Mouse (Mus musculus) embryonic facial prominence, embryonic 11.5 days (tissue): Measurements from ENCODE around the gene Ddb1. TPM values are rescaled to one million over a fixed set of nuclear protein-coding genes. Genes with fewer than 3 reads are reported as not detected.

Source experiments
- ATAC-seq: fragments of 200-750 bp; cut with Nextera tagmentation; replicated peaks from 2 replicates; pipeline ENCODE4 v1.8.0; 2017; ENCODE audit warnings: low read depth; ENCODE audit not compliant: insufficient number of reproducible peaks, low FRiP score, low TSS enrichment
- DNase-seq: peaks from one replicate; pipeline ENCODE4 v3.0.0-alpha.2; 2015; ENCODE audit warnings: low spot score
- H3K27ac ChIP-seq: fragments of 300-500 bp; sonication (generic); replicated peaks from 2 replicates; pipeline ENCODE4 v1.5.1; 2014; ENCODE audit warnings: mild to moderate bottlenecking, low read depth, low read length, control low read depth
- H3K27me3 ChIP-seq: fragments of 300-500 bp; sonication (generic); 2 replicates; pipeline ENCODE4 v1.6.1; 2014; ENCODE audit warnings: mild to moderate bottlenecking, low read length, moderate library complexity, mixed read lengths; ENCODE audit not compliant: control insufficient read depth, insufficient read depth
- H3K36me3 ChIP-seq: fragments of 300-500 bp; sonication (generic); replicated peaks from 2 replicates; pipeline ENCODE4 v1.6.1; 2014; ENCODE audit warnings: low read depth, mild to moderate bottlenecking, low read length, moderate library complexity, mixed read lengths; ENCODE audit not compliant: control insufficient read depth, insufficient read depth
- H3K4me1 ChIP-seq: fragments of 300-500 bp; sonication (generic); 2 replicates; pipeline ENCODE4 v1.6.1; 2014; ENCODE audit warnings: low read length, mixed read lengths; ENCODE audit not compliant: control insufficient read depth, insufficient read depth
- H3K4me2 ChIP-seq: fragments of 300-500 bp; sonication (generic); 2 replicates; pipeline ENCODE4 v1.6.1; 2014; ENCODE audit warnings: low read depth, mild to moderate bottlenecking, control low read depth, low read length, moderate library complexity
- H3K4me3 ChIP-seq: fragments of 300-500 bp; sonication (generic); 2 replicates; pipeline ENCODE4 v1.5.1; 2014; ENCODE audit warnings: low read depth, low read length, control low read depth
- H3K9ac ChIP-seq: fragments of 300-500 bp; sonication (generic); replicated peaks from 2 replicates; pipeline ENCODE4 v1.6.1; 2014; ENCODE audit warnings: mild to moderate bottlenecking, control low read depth, low read length
- H3K9me3 ChIP-seq: fragments of 300-500 bp; sonication (generic); replicated peaks from 2 replicates; pipeline ENCODE4 v1.6.1; 2016; ENCODE audit warnings: mild to moderate bottlenecking, low read length, inconsistent platforms, mixed read lengths; ENCODE audit not compliant: control insufficient read depth
- WGBS: fragments of 180-500 bp; shearing (Covaris S2); extraction: QIAGEN DNeasy Blood & Tissue Kit; methylation state at CpG from one replicate; pipeline ENCODE4 v1.1.7; 2014; 5-methylcytosine and 5-hydroxymethylcytosine counted together
- polyA plus RNA-seq: library from polyadenylated mRNA; unstranded; fragments of >200 nt; fragmentation: Nextera tagmentation; extraction: Ambion mirVana; gene quantifications from 2 replicates; pipeline ENCODE4 v1.2.1, GENCODE M21; 2014

The Ddb1 gene
- polyA plus RNA-seq, 1 experiment from 2014 or later = 408 TPM

DNA sequence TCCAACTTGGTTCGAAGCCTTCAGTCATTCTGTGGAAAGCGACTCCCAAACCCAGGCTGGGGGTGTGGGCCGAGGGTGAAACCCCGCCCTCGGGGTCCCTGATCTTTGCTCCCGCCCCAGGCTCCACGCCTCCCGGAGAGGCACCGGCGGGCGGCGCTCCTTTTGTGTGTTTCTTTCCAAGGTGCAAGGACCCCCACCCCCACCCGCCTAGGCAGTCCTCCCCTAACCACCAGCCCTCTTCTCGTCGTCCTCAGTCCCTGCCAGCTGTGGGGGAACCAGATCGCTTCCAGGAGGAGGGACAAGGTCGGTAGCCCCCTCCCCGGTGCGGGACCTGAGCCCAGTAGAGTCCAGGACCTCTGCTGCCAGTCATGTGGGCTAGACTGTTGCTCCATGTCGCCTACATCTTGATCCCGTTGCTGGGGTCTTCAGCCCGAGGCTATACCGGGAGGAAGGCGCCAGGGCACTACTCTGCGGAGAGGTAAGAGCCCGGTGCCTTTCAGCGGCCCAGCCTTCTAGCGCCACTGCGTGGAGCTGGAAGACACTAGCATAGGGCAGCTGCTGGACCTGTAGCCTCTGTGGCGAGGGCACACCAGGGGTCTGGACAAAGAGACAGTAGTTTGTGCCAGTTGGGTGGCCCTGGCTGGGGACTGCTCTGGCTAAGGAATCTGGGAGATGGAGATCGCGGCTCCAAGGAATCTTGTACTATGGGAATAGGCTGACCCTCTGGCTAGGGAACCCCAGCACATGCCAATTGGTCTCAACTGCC is 29.2 kb downstream of the Ddb1 start, which contains the start of gene Vwce:
TSS of gene Vwce (plus strand) at position 108 of the 766 bp plus-strand sequence.
- ATAC-seq (peak; percentile 73), DNase-seq (peak; percentile 78)
- WGBS = 2% methylated on average over 32 of the region's 32 CpGs
- Histone ChIP-seq H3K4me2 (peak within 1 kb of the TSS; percentile 93), H3K27ac (peak within 1 kb of the TSS; percentile 13; the same call in 1 of the 2 replicates), H3K4me1 (0 out of 2 replicates have a peak, but pooled peaks cover 2% of the 10 kb centered on the region), H3K4me3 (peak within 1 kb of the TSS; percentile 40), H3K36me3 (peaks cover 7% of the 10 kb centered on the region), H3K9ac (peak within 1 kb of the TSS; percentile 67), H3K9me3 (no peaks in the 10 kb centered on the region), H3K27me3 (no peaks in the 10 kb centered on the region)

DNA sequence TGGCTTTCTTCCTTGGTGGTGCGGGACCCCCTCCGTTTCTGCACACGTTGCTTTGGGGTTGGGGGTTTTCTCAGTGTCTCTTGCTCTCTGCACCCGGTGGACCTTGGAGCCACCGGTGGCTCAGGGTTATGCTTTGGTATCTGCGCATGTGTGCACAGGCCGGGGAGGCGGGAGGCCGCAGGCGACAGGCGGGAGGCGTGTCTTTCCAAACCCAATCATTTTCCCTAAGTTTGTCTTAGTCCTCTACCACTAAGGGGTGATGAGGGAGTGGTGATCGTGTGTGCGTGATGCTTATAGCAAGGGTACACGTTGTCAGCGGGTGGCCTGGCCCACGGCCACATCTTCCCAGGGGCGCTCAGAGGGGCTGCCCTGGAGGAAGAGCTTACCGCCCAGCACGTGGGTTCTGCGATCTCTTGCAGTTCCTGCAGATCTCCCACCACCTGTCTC is 29.8 kb downstream of the Ddb1 start:
- WGBS = 2% methylated on average over 21 of the region's 21 CpGs
- 0 out of 2 replicates have a peak, but pooled peaks cover 2% of the 10 kb centered on the region for H3K4me1 ChIP-seq
- peak overlapping the region; percentile 13; the same call in 1 of the 2 replicates for H3K27ac ChIP-seq
- H3K27me3 ChIP-seq = no peaks in the 10 kb centered on the region
- H3K36me3 ChIP-seq = peaks cover 1% of the 10 kb centered on the region; the same call in 1 of the 2 replicates
- H3K9me3 ChIP-seq = no peaks in the 10 kb centered on the region
- peak overlapping the region; percentile 67 for H3K9ac ChIP-seq
- ATAC-seq (peak; percentile 82), DNase-seq (peak; percentile 67)
- peak overlapping the region; percentile 40 for H3K4me3 ChIP-seq
- H3K4me2 ChIP-seq = peak overlapping the region; percentile 93

DNA sequence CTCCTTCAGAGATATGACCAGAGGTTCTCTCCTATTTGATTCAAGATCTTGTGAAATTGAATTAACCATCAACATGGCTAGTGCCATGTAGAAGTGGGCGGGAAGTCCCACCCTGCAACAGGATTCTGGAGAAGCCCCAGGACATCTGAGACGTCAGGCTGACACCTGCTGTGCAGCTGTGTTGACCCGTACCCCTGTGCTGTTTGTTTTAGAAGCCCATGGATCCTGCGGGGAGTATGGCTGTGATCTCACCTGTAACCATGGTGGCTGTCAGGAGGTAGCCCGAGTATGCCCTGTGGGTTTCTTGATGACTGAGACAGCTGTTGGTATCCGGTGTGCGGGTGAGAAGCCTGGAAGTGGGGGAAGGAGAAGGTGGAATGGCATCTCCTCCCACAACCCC is 32.7 kb downstream of the Ddb1 start:
- WGBS = 56% methylated on average over 7 of the region's 7 CpGs
- no peak for ATAC-seq
- no peak overlapping the region for H3K9ac ChIP-seq

DNA sequence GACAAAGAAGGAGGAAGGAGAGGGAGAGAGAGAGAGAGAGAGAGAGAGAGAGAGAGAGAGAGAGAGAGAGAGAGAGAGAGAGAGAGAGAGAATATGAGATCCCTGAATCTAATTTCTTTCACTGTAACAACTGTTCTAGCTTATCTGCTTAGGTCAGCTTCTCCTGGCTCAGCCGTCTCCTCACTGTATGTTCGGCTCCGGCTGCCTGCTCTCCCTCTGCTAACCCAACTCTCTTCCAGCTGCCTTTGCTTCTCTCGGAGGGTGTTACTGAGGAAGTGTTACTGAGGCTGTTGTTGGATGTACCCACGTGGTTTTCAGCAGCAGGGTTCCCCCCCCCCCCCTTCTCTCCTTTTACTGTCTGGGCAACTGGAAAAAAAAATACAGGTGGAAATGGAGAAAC is 35.0 kb downstream of the Ddb1 start:
- Histone ChIP-seq H3K27ac (no peak overlapping the region; the same call in 1 of the 2 replicates), H3K27me3 (no peaks in the 10 kb centered on the region), H3K36me3 (no peaks in the 10 kb centered on the region), H3K4me3 (no peak overlapping the region), H3K4me2 (no peak overlapping the region), H3K9me3 (no peaks in the 10 kb centered on the region), H3K4me1 (no peaks in the 10 kb centered on the region), H3K9ac (peak overlapping the region; percentile 6; the same call in 1 of the 2 replicates)
- 11% methylated on average over 5 of the region's 5 CpGs for WGBS
- ATAC-seq (no peak), DNase-seq (no peak)

More for the DNA sequence above, 32.7 kb downstream of the Ddb1 start:
- Histone ChIP-seq H3K4me1 (0 out of 2 replicates have a peak, but pooled peaks cover 2% of the 10 kb centered on the region), H3K27me3 (no peaks in the 10 kb centered on the region), H3K9me3 (no peaks in the 10 kb centered on the region), H3K4me2 (no peak overlapping the region), H3K27ac (no peak overlapping the region), H3K36me3 (no peaks in the 10 kb centered on the region), H3K4me3 (no peak overlapping the region)
- no peak for DNase-seq

GRCm38 (mm10) chr19:10640589-10641378 is 35.7 kb downstream of the Ddb1 start:
- Histone ChIP-seq H3K27ac (no peak overlapping the region; the same call in 1 of the 2 replicates), H3K4me2 (no peak overlapping the region), H3K36me3 (no peaks in the 10 kb centered on the region), H3K4me1 (no peaks in the 10 kb centered on the region), H3K4me3 (no peak overlapping the region), H3K9ac (peak overlapping the region; percentile 6; the same call in 1 of the 2 replicates), H3K27me3 (no peaks in the 10 kb centered on the region), H3K9me3 (no peaks in the 10 kb centered on the region)
- peak; percentile 38 for DNase-seq
- WGBS = 41% methylated on average over 13 of the region's 13 CpGs
- 0 out of 2 replicates have a peak, but pooled peaks have one; percentile 58 for ATAC-seq

- Histone ChIP-seq H3K4me1 (no peaks in the 10 kb centered on the region), H3K4me2 (no peak overlapping the region), H3K9ac (no peak overlapping the region), H3K9me3 (no peaks in the 10 kb centered on the region), H3K36me3 (no peaks in the 10 kb centered on the region), H3K4me3 (no peak overlapping the region), H3K27me3 (no peaks in the 10 kb centered on the region), H3K27ac (no peak overlapping the region)
- WGBS = 87% methylated on average over 2 of the region's 2 CpGs
- no peak for ATAC-seq
- no peak for DNase-seq
Measured at GRCm38 (mm10) chr19:10645616-10646015, 40.5 kb downstream of the Ddb1 start.

DNA sequence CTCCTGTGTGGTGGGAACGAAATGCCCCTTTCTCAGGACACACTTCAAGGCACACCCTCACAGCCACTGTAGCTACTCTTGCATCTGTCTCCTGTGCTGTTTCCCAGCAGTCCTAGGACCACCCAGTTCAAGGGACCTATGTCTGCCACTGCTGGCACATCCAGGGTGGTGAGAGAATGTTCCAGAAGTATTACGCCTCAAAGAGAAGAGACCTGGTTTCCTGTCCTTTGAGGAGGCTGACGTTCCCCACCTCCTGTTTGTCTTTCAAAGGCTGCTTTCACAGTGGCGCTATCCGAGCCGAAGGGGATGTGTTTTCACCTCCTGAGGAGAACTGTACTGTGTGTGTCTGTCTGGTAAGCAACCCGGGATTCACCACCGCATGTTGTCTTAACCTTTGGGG is 43.0 kb downstream of the Ddb1 start:
- H3K9me3 ChIP-seq = no peaks in the 10 kb centered on the region
- ATAC-seq (no peak), DNase-seq (no peak)
- H3K27me3 ChIP-seq = no peaks in the 10 kb centered on the region
- H3K27ac ChIP-seq = no peak overlapping the region
- H3K4me1 ChIP-seq = no peaks in the 10 kb centered on the region
- no peak overlapping the region for H3K9ac ChIP-seq
- H3K4me2 ChIP-seq = no peak overlapping the region
- H3K4me3 ChIP-seq = no peak overlapping the region
- WGBS = 66% methylated on average over 8 of the region's 8 CpGs
- H3K36me3 ChIP-seq = no peaks in the 10 kb centered on the region
